Mouse (Mus musculus): Measurements from ENCODE around the gene Zmiz2. TPM values are rescaled to one million over a fixed set of nuclear protein-coding genes. Genes with fewer than 3 reads are reported as not detected.
A peak's percentile ranks its signal among the peaks of the same experiment; 100 is the strongest.
"Not testable (repeated sequence)": the region's sequence is repeated elsewhere in the genome, so short reads cannot be mapped to it uniquely, and the experiment has no call there.

Gene Zmiz2
- polyA plus RNA-seq, 1 experiment from 2014 or later = 7.4 TPM

GRCm38 (mm10) chr11:6447493-6447892 lies 58.6 kb downstream of the Zmiz2 start:
- H3K4me3 ChIP-seq (ENCODE audit: low read length) = no peak overlapping the region
- ATAC-seq (replicated peaks; ENCODE audit: extremely low read depth, insufficient read depth, low FRiP score) = no peak
- no peak overlapping the region; the same call in 1 of the 2 replicates for H3K4me2 ChIP-seq (ENCODE audit: low read depth, low read length)
- H3K4me1 ChIP-seq (ENCODE audit: control insufficient read depth, insufficient read depth, low read length) = peaks cover 18% of the 10 kb centered on the region; the same call in 1 of the 2 replicates
- peak overlapping the region; percentile 39; the same call in 1 of the 2 replicates for H3K27ac ChIP-seq (ENCODE audit: low read length)
- no peak overlapping the region for H3K9ac ChIP-seq (ENCODE audit: low read length)
- 40% methylated on average over 4 of the region's 4 CpGs for WGBS
- no peaks in the 10 kb centered on the region for H3K9me3 ChIP-seq (replicated peaks; ENCODE audit: control insufficient read depth, low read length)
- no peaks in the 10 kb centered on the region for H3K36me3 ChIP-seq (ENCODE audit: control insufficient read depth, insufficient read depth)
- no peaks in the 10 kb centered on the region for H3K27me3 ChIP-seq (ENCODE audit: control insufficient read depth, insufficient read depth, low read length)

- not testable (repeated sequence) for H3K27me3 ChIP-seq (ENCODE audit: control insufficient read depth, insufficient read depth, low read length); H3K9ac ChIP-seq (ENCODE audit: low read length); H3K27ac ChIP-seq (ENCODE audit: low read length); H3K36me3 ChIP-seq (ENCODE audit: control insufficient read depth, insufficient read depth); H3K4me2 ChIP-seq (ENCODE audit: low read depth, low read length); H3K4me3 ChIP-seq (ENCODE audit: low read length); ATAC-seq (replicated peaks; ENCODE audit: extremely low read depth, insufficient read depth, low FRiP score); H3K9me3 ChIP-seq (replicated peaks; ENCODE audit: control insufficient read depth, low read length)
- 89% methylated on average over 5 of the region's 5 CpGs for WGBS
- peaks cover 13% of the 10 kb centered on the region; the same call in 1 of the 2 replicates for H3K4me1 ChIP-seq (ENCODE audit: control insufficient read depth, insufficient read depth, low read length)
Measured at GRCm38 (mm10) chr11:6448155-6448554, 59.3 kb downstream of the Zmiz2 start.

Small RNAs within 50 kb of the gene (microRNA-seq; reads per million reads assigned to microRNA genes)
- gene Mir7651 = not detected

Other genes starting within 250 kb of the Zmiz2 start
- 0.25 and 0.39 TPM in 2 replicates for gene A730071L15Rik, start 189.0 kb upstream of the Zmiz2 start, polyA plus RNA-seq (2015; fragmentation: Nextera tagmentation; extraction: Ambion mirVana)
- gene Nudcd3, start 188.7 kb upstream of the Zmiz2 start, polyA plus RNA-seq (2015; fragmentation: Nextera tagmentation; extraction: Ambion mirVana) = 35.9 and 38.8 TPM in 2 replicates
- gene Npc1l1, start 158.9 kb upstream of the Zmiz2 start, polyA plus RNA-seq (2015; fragmentation: Nextera tagmentation; extraction: Ambion mirVana) = 0.02 and 0.34 TPM in 2 replicates
- 54.1 and 57.9 TPM in 2 replicates for gene Ddx56, start 121.3 kb upstream of the Zmiz2 start, polyA plus RNA-seq (2015; fragmentation: Nextera tagmentation; extraction: Ambion mirVana)
- 85.5 and 87.2 TPM in 2 replicates for gene Tmed4, start 114.2 kb upstream of the Zmiz2 start, polyA plus RNA-seq (2015; fragmentation: Nextera tagmentation; extraction: Ambion mirVana)
- 316 and 340 TPM in 2 replicates for gene Ogdh, start 97.4 kb upstream of the Zmiz2 start, polyA plus RNA-seq (2015; fragmentation: Nextera tagmentation; extraction: Ambion mirVana)
- 3,856 and 4,038 TPM in 2 replicates for gene Ppia, start 26.4 kb downstream of the Zmiz2 start, polyA plus RNA-seq (2015; fragmentation: Nextera tagmentation; extraction: Ambion mirVana)
- 327 and 358 TPM in 2 replicates for gene H2afv, start 55.4 kb downstream of the Zmiz2 start, polyA plus RNA-seq (2015; fragmentation: Nextera tagmentation; extraction: Ambion mirVana)
- 22.1 and 24.2 TPM in 2 replicates for gene Purb, start 86.8 kb downstream of the Zmiz2 start, polyA plus RNA-seq (2015; fragmentation: Nextera tagmentation; extraction: Ambion mirVana)
- 3.4 and 6.8 TPM in 2 replicates for gene Myo1g, start 131.9 kb downstream of the Zmiz2 start, polyA plus RNA-seq (2015; fragmentation: Nextera tagmentation; extraction: Ambion mirVana)
- 58.7 TPM in 2 replicates for gene Ccm2, start 157.8 kb downstream of the Zmiz2 start, polyA plus RNA-seq (2015; fragmentation: Nextera tagmentation; extraction: Ambion mirVana)
- 1.0 and 1.1 TPM in 2 replicates for gene Nacad, start 217.0 kb downstream of the Zmiz2 start, polyA plus RNA-seq (2015; fragmentation: Nextera tagmentation; extraction: Ambion mirVana)
- 49.8 and 51.0 TPM in 2 replicates for gene Tbrg4, start 237.0 kb downstream of the Zmiz2 start, polyA plus RNA-seq (2015; fragmentation: Nextera tagmentation; extraction: Ambion mirVana)
- not detected in 2 replicates for gene Wap, start 249.6 kb downstream of the Zmiz2 start, polyA plus RNA-seq (2015; fragmentation: Nextera tagmentation; extraction: Ambion mirVana)